Mouse (Mus musculus) ovary, adult 18-20 months (tissue): ENCODE data around the gene Nckap5l.

ENCODE experiments used
- DNase-seq: peaks from one replicate; pipeline ENCODE4 v3.0.0; 2022; ENCODE audit warnings: low spot score, mixed read lengths

The Nckap5l gene

DNA sequence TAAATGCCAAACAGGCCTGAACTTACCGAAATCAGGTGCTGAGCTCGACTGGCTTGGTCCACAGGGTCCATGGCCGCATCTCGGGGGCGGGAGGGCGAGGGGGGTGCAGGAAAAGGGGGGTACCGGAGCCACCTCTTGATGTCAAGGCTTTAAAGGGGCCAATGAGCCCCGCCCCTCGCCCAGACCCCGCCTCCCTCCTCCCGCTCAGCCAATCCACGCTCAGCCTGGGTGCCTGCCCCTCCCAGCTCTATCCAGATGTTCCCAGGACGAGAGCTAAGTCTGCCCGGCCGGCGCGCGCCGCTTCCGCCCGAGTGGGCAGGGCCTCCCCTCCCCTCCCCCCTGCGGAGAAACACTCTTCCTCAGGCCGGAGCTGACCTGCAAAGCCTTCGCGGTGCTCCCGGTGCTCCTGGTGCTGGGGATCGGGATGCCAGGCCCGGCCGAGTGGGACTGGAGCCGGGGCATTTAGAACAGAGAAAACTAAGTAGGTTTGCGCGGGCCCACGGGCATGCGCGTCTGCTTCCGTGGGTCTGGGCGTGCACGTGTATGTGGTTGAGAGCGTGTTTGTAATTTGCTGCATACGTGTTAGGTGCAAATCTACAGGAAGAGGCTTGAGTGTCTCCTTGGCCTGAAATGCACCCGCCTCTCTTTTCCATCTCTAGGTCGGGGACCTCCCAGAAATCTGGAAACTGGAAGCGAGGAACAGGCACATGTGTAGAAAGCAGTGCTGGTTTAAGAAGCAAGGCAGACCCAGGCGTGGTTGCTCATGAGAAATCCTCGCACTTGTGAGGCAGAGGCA, at the start of gene Nckap5l:
Gene Nckap5l, minus strand, starts transcription at position 143 of the 796 bp plus-strand sequence.
- DNase-seq, result peak; percentile 90

DNA sequence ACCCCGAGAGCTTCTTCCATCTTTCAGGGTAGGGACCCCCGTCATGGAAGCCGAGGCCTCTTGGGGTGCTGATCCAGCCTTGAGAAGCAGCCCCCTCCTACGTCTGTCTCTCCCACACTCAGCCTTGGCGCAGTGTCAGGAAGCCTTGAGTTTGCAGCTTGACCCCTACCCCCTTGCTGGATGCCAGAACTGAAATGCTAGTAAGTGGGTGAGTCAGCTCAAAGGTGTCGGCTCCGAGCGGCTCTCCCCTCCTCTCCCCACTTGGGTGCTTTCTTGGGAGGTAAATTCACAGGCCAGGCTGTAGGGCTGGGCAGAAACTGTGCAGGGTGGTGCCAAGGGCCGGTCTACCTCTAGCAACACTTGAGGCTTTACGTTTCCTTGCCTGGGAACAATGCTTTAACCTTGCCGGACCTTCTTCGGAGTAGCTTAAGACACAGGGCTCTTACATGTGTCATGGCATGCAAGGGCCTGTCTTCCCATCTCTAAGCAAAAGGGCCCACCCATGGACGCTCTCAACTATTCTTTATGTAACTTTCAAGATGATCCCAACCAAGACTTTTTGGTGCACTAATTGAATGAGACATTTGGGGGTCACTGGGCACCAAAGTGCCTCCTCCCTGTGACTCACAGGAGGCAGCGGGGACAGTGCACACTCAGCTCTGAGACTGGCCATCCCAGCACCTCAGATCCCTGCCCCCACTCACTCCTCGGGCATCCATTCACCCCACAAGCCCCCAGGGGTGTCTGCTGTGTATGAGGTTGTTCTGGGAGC, 48.0 kb upstream of the Nckap5l start:
- DNase-seq, result peak; percentile 56

DNA sequence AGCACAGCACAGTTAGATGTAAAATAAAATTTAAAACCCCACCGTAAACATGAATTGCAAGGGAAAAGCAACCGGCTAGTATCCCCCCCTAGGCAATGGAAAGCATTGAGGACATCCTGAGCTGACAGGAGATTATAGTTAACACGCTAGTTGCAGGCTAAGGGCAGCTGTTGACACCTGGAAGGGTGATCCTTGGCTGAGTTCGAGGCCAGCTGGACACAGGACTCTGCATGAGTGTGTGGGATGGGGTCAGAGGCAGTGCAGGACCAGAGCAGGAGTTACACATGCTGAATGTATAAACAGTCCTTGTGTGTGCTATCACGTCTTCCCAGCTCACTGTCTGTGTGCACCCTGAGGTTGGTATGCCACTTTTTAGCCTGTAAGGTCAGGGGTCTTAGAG, 45.7 kb upstream of the Nckap5l start:
- DNase-seq, result no peak

DNA sequence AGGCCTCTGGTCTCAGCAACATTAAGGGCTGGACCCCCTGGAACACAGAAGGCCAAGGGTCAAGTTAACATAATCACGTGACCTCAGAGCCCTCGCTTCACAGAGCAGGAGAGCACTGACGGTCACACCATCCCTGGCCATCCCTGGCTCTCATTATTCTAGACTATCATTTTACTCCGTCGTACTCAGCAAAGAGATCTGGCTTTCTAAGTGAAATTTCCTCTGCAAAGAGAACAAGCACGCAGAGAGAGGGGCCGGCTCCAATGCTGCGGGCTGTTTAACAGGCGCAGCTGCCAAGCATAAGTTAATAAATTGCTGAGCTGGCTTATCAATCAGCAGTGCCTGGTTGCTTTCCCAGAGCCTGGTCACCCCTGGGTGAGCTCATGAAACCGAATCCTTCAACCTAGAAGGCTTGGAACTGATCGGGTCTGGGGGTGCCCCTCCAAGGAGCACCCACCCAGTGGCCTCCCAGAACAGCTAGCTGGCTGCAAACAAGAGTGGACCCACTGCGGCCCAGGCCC, 44.8 kb upstream of the Nckap5l start:
- no peak for DNase-seq

DNA sequence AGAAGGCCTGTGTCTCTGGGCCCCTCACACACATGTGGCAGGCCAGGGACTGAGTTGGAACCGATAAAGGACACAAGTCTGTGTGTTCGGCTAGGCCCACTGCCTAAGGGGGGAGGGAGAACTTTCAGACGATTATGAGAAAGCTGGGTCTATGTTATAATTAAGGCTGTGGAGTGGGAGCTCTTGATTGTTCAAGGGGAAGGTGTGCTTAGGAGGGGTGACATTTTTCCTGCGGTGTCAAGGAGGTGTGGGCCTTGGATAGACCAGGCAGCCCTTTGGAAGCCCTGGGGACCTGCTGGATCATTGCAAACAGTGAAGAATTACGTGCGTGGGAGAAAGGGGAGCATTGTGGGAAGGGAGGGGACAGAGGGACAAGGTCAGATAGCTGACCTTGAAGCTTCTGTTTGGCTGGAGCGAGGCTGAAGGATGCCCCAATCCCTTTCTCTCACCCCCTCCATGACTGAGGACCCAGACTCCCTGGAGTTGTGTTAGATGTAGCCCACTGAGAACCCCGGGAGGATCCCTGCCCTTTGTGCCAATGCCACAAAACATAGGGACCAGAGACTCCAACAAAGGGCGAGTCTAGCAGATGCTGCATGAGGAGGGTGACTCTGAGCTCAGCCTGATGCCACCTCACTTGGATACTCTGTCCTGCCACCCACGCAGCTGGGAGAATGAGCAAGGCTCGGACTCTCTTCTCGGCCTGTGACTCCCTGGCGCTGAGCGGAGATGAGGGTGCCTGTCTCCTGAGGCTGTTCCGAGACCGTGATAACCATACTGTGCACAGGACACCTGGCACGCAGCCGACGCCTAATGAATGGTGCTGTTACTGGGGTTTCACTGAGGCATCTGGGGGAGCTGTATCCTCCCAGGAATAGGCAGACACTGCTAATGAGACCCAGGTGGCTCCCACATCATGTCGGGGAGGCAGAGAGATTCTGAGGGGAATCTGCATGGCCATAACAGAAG, 44.0 kb upstream of the Nckap5l start:
- DNase-seq, result no peak

DNA sequence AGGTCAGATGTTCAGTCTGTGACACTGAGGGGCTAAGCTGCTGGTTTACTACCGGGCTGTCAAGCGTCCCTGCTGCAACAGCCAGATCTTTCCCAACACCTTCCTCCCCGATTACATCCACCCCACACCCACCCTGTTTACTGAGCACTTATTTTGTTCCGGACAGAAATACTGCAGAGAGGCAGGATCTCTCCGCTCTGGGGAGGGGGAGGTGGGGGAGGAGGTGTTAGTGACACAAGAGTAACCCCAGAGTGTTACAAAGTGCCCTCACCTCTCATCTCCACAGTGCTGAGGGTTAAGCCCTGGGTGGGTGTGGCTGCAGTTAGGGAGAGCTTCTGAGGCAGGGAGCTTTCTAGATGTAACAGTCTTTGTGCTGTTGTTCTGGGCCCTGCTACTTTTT, 42.8 kb upstream of the Nckap5l start:
- DNase-seq, result no peak

DNA sequence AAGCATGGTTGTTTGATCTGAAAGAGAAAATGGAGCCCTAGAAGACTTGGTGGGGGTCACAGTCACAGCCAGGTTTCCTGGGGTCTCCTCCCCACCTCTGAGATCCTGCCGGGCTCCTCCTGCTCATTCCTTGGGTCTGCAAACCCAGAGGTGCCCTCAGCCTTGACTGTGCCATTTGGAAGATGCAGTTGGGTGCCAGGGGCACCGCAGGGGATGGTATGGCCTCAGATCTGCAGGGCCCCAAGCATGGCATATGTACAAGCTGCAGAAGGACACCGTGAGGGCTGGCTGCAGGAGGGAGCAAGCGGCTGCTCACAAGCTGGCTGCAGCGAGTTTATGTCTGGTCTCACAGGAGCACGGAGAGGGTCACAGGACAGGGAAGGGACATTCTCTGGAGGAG, 42.2 kb upstream of the Nckap5l start:
- no peak for DNase-seq

DNA sequence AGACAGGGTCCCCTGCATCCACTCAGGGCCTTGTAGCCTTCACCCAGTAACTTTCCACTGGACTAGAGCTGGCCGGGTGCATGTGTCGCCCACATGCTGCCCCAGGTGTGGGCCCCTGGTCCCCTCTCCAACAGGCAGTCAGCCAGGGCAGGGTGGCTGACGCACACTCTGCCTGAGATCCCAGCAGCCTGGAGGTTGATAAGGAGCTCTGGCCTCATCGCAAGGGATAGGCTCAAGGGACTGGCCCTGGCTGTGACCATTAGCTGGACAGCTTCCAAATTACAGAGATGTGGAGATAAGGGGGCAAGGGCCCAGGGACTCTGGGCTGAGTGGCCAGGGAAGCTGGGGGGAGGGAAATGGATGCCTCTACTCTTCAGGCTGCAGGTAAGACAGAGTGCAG, 41.2 kb upstream of the Nckap5l start:
- peak; percentile 41 for DNase-seq

DNA sequence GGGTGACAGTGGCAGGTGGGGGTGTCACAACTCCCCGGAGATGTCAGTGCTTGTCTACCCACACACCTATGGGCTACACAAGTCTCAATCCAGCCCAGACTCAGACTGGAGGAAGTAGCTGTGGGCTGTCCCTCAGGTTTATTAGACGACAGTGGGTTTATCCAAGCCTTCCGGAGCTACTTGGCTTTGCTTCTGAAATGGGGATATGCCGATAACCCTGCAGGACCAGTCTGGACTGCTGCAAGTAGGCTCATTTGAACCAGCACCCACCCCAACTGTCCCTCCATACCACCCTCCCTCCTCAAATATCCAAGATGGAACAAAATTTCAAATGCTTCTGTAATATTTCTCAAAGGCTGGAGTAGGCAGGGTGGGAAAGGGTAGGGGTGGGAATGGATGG, 40.8 kb upstream of the Nckap5l start:
- DNase-seq, result no peak

DNA sequence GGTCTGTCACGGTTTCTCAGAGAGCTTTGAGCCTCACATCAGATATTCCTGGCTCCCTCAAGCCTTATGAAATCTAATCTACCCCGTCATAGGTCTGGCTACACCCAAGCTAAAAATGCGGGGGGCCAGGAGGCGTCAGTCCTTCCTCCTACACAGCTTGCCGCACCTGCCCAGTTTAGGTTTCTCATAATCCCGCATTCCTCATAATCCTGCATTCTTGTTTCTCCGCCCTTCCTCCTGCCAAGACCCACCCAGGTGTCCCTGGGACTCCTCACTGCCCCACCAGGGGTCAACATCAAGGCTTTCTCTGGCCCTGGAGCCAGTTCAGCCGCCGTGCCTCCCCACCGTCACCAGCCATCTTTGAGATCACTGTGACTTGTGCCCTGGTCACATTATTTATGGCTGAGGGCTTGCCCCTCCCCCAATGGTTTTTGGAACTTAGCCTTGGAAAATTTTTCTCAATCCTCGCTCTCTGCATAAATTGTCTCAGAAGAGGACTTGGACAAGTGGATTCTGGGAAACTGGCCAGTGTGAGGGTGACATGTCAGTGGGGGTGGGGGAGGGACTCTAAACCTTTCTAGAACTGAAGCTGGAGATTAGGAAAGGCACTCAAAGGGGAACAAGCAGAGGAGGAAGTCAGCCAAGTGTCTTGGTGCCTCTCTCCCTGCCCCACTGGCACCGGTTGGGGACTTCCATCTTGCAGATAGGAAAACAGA, 40.1 kb upstream of the Nckap5l start:
- no peak for DNase-seq

DNA sequence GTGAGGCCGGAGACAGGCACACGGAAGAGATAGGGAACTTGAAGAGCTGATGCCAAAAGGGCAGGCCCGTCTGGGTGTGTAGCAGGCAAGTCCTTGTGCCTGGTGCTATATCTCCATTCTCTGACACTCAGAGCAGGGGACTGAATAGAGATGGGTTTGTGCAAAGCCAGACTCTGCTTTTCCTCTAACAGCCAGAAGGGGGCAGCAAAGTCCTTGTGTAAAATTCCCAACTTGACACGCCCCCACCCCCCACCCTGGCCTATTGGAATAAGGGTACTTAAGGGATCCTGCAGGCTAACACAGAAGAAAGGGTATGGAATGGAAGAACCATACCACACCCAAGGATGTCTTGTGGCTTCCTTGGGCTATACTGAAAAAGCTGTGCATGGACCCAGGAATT, 39.5 kb upstream of the Nckap5l start:
- DNase-seq, result no peak

DNA sequence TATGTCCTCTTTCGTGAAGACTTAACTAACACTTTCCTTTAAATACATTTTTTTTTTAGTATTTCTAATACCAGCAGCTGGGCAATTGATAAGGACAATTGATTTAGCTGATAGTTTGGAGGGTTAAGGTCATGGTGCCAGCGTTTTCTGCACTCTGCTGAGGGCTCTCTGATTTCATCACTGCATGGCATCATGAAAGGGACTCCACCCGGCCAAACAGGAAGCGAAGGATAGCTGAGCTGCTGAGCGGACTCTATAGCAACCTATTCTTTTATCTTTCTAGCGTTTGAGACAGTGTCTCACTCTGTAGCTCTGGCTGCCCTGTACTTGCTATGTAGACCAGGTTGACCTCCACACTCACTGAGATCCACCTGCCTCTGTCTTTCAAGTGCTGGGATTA, 27.2 kb upstream of the Nckap5l start:
- no peak for DNase-seq

DNA sequence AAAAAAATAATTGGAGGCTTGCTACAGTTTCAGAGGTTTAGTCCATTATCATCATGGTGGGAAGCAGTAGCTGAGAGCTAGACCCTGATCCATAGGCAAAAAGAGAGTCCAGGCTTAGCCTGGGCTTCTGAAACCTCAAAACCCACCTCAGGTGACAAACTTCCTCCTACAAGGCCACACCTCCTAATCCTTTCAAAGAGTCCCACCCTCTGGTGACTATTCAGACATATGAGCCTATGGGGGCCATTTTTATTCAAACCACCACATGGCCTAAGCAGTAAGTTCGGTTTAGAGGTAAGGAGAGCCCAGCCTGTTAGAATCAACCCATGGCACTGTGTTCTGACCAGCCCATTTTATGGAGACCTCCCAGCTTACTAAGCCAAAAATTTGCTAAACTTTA, 18.3 kb upstream of the Nckap5l start:
- DNase-seq, result no peak

DNA sequence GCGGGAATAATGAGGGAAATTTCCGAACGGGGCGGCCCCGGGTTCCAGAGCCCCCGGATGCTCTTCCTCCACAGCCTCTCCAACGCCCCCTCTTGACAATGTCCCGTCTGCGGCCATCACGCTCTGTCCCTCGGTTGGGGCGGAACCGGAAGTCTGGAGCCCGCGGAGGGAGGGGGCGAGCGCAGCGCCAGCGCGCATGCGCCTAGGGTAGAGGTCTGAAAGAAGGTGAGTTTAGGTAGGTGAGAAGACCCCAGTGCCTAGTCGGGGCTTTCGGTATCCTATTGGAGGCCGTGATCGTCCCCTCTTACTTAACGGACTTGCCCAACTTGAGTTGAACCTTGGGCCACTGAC, 17.0 kb upstream of the Nckap5l start, which contains the start of gene Bcdin3d:
Gene Bcdin3d, minus strand, starts transcription at position 155 of the 351 bp plus-strand sequence.
- DNase-seq, result peak; percentile 83

DNA sequence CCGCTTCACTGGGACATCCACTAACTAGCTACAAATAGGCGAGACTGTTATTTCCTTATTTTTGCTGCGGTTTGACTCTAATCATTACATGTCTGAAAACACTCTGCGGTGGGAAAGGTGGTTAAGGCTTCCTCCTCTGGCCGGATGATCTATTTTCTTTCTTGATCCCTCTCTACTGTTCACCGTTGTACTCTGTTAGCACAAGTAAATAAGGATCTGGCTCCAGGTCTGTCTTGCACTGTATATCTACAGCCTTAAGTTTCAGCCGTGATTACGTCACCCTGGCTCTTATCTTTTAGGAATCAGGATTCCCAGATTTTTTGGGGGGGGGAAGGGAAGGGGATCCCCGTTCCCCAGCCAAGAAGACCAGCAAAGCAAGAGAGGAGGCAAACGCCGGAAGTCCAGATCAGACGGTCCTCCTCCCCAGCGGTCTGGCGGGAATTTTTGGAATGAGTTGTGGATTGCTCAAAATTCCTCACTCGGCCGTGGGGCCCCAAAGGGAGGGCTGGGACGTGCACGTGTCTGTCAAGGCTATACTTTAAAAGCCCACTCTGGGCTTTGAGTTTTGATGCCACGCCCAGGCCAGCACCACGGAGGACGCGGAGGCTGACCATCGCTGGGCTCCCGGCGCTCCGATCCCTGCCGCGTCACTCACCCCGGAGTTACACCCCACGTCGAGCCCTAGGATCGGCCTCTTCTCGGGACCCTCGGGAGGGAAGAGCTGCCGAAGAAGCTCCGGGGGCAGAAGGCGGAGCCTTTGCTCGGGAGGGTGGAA, 16.4 kb upstream of the Nckap5l start:
- peak; percentile 66 for DNase-seq

DNA sequence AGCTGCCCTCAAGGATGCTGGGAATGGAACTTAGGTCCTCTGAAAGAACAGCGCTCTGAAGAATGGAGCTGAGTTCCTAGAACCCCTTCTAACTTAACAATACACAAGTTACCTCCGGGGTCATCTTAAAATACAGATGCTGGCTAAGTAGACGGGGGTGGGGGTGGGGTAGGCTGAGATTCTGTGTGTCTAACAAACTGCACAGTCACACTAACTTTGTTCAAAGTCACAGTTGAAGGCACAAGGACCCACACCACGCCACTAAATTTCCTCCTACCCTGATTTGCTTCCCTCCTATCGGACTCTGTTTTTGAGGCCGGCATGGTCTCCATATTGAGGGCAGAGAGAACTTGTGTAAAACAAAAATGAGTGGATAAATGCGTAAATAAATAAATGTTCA, 15.4 kb upstream of the Nckap5l start:
- DNase-seq, result no peak

DNA sequence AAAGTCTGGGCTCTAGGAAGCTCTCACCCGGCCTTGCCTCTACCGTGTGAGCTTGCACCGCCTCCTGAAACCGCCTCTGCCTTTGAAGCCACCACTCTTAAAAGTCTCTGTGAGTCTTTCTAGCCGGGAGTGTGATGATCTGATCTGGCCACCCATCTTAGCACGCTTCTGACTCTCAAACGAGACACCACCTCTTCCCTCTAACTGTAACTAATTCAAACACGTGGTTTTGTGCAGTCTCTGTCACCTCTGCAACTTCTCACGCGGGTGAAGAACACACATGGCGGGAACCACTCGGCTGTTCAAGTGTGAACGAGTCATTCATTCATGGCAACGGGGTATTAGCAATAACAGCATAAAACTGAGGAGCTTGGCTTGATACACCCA, 14.1 kb upstream of the Nckap5l start:
- no peak for DNase-seq

DNA sequence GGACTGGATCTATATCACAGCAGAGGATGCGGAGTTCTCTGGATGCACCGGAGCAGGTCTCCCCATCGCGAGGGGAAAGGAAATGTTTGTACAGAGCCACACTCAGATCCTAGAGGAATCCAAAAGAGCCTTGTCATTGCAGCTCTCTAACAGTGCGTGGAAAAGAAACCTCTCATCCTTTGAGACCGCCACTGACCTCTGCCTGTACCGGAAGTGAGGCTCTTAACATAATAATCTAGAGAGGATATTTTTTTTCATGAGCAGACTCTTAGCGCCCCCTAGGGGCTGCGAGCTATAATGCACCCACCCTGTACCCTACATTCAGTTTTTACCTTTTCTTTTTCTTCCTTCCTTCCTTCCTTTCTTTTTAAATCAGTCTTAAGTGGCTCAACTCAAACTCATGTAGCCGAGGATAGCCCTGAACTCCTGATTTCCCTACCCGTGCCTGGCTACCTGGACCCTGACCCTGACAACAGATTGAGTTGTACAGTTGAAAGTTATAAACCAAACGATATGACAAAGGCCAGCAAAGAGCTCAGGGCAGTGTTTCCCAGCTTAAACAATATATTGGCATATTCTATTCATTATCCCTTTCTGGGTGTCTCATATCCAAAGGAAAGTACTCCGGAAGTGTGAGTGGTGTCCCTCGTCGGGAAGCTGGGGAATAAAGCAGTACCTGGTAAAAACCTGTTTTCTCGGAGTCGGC, 13.6 kb upstream of the Nckap5l start:
- no peak for DNase-seq

DNA sequence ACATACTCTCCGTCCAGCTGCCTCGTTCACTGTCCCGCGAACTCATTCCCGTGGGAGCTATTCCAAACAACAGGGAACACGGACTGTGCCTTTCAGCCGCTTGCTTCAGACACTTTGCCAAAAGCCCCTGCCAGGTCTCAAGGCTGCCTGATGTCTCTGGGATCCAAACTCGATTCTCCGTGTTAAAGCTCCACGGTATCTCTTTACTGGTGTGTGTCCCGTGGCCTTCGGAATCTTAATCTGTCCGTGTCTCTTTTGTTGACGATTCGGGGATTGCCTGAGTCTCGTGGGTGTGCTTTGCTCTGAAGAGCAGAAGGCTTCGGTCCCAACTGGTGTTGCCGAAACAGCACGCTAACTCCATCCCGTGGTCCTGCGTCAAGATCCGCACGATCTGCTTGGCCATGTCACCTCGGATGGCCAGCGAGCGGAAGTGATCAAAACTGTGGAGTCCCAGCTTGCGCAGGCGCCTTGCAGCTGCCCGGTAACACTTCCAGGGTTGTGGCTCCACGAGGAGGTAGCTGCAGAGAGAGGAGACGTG, 12.7 kb upstream of the Nckap5l start:
- no peak for DNase-seq

DNA sequence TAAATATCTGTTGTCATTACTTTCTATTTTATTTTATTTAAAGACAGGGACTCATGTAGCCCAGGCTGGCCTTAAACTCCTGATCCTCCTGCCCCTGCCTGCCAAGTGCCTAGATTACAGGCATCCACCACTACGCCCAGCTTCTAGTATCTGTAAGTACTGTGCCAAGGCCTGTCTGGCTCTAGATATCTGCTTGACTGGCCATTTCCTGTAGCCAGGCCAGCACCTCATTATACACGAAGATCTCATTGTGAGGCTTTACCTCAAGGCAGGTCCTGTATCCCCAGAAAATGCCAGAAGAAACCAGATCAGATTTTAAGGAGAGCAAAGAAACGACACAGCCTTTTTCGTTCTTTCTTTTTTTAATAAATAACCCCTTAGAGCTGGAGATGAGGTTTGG, 12.2 kb upstream of the Nckap5l start:
- DNase-seq, result no peak
